Mouse (Mus musculus) cerebellum, adult 2 months (tissue): ENCODE data around the gene Mettl23. TPM values are rescaled to one million over a fixed set of nuclear protein-coding genes. Genes with fewer than 3 reads are reported as not detected.
A peak's percentile ranks its signal among the peaks of the same experiment; 100 is the strongest.
"Not testable (repeated sequence)": the region's sequence is repeated elsewhere in the genome, so short reads cannot be mapped to it uniquely, and the experiment has no call there.

ENCODE experiments used
- DNase-seq, 2 experiments: peaks; one replicate each; pipeline ENCODE4 v3.0.0; 2021
- H3K27ac ChIP-seq: fragments of 200-500 bp; 2 replicates; pipeline ENCODE4 v1.5.1; 2012; ENCODE audit warnings: low read length, control low read depth, inconsistent platforms; ENCODE audit not compliant: insufficient read depth
- H3K27me3 ChIP-seq: fragments of 200-500 bp; 2 replicates; pipeline ENCODE4 v1.6.1; 2012; ENCODE audit warnings: inconsistent platforms, mild to moderate bottlenecking, low read length, moderate library complexity; ENCODE audit not compliant: control insufficient read depth, insufficient read depth
- H3K4me1 ChIP-seq: fragments of 200-500 bp; 2 replicates; pipeline ENCODE4 v1.6.1; 2011; ENCODE audit warnings: low read length; ENCODE audit not compliant: control insufficient read depth, insufficient read depth
- H3K4me3 ChIP-seq: fragments of 200-500 bp; replicated peaks from 2 replicates; pipeline ENCODE3; 2011; ENCODE audit warnings: mild to moderate bottlenecking, low read depth, low read length, control low read depth; ENCODE audit not compliant: insufficient read depth
- CTCF ChIP-seq: fragments of 200-500 bp; IDR thresholded peaks from 2 replicates; pipeline ENCODE4 v1.5.1; 2011; ENCODE audit warnings: low read depth, mild to moderate bottlenecking, control low read depth, low read length, moderate library complexity, borderline replicate concordance; ENCODE audit not compliant: insufficient read depth
- POLR2A ChIP-seq: fragments of 200-500 bp; IDR thresholded peaks from 2 replicates; pipeline ENCODE4 v1.6.1; 2011; ENCODE audit warnings: low read length, control low read depth, borderline replicate concordance; ENCODE audit not compliant: insufficient read depth
- WGBS: fragments of 180-500 bp; shearing (Covaris S2); methylation state at CpG from one replicate; pipeline ENCODE4 v1.1.7; 2018; 5-methylcytosine and 5-hydroxymethylcytosine counted together
- polyA plus RNA-seq: library from polyadenylated mRNA; depleted of rRNA; stranded (reverse); fragments of >200 nt; gene quantifications from 2 replicates; pipeline ENCODE4 v1.2.3, GENCODE M21; 2012

Gene Mettl23
- polyA plus RNA-seq, 1 experiment = 27.3 TPM

- no peak overlapping the region for H3K4me3 ChIP-seq
- TF ChIP-seq CTCF (no peak), POLR2A (no peak)
- DNase-seq = no peak
- 69% methylated on average over 10 of the region's 10 CpGs for WGBS
- no peak overlapping the region for H3K27ac ChIP-seq
- H3K4me1 ChIP-seq = peaks cover 10% of the 10 kb centered on the region; the same call in 1 of the 2 replicates
- H3K27me3 ChIP-seq = no peaks in the 10 kb centered on the region
These were observed 20.9 kb upstream of the Mettl23 start for GRCm38 (mm10) chr11:116822215-116822614.

DNA sequence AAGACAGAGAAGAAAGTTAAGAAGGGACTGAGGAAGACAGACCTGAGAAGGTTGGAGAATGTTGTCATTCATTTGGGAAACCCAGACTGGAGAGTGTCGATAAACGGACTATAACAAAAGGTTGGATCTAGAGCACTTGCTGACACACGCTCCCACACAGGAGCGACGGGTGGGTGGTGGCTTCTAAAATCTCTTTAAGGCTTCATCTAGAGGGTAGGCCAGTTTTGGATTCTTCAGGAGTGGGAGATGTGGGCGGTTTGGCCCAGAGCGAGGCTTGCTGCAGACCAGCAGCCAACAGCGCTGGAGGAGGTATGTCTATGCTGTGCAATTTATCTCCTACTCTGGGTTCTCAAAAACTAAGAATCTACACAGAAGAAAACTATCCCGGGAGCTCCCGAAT is 20.5 kb upstream of the Mettl23 start:
- no peaks in the 10 kb centered on the region for H3K27me3 ChIP-seq
- no peak for TF ChIP-seq CTCF
- no peak for TF ChIP-seq POLR2A
- no peak overlapping the region for H3K4me3 ChIP-seq
- no peak for DNase-seq
- WGBS = 90% methylated on average over 10 of the region's 10 CpGs
- H3K27ac ChIP-seq = no peak overlapping the region
- H3K4me1 ChIP-seq = peaks cover 10% of the 10 kb centered on the region

- no peak for TF ChIP-seq POLR2A
- no peak for TF ChIP-seq CTCF
- WGBS = 98% methylated on average over 2 of the region's 2 CpGs
- no peak overlapping the region for H3K4me3 ChIP-seq
- no peak overlapping the region for H3K27ac ChIP-seq
- H3K27me3 ChIP-seq = no peaks in the 10 kb centered on the region
- H3K4me1 ChIP-seq = peaks cover 9% of the 10 kb centered on the region
- DNase-seq = no peak
These were observed 19.8 kb upstream of the Mettl23 start for GRCm38 (mm10) chr11:116823255-116823654.

DNA sequence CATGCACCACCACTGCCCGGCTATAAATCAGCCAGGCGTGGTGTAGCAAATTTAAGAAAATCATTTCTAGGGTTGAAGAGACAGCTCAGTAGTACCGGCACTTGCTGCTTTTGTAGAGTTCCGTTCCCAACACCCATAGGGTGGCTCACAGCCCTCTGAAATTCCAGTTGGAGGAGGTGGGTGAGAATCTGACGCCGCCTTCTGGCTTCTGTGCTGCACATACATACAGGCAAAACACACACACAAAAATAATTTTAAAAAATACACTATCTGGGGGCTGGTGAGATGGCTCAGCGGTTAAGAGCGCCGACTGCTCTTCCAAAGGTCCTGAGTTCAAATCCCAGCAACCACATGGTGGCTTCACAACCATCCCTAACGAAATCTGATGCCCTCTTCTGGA is 19.2 kb upstream of the Mettl23 start:
- not testable (repeated sequence) for H3K27me3 ChIP-seq, H3K27ac ChIP-seq, H3K4me3 ChIP-seq, DNase-seq
- 96% methylated on average over 10 of the region's 10 CpGs for WGBS
- peaks cover 12% of the 10 kb centered on the region for H3K4me1 ChIP-seq

GRCm38 (mm10) chr11:116825230-116825629 is 17.8 kb upstream of the Mettl23 start:
- DNase-seq = no peak
- 85% methylated on average over 5 of the region's 5 CpGs for WGBS
- TF ChIP-seq POLR2A (no peak), CTCF (no peak)
- Histone ChIP-seq H3K27me3 (no peaks in the 10 kb centered on the region), H3K4me1 (peaks cover 12% of the 10 kb centered on the region), H3K4me3 (no peak overlapping the region), H3K27ac (no peak overlapping the region)

- Histone ChIP-seq H3K27me3 (no peaks in the 10 kb centered on the region), H3K4me3 (peak overlapping the region; percentile 52), H3K27ac (peak overlapping the region; percentile 23; the same call in 1 of the 2 replicates), H3K4me1 (peaks cover 6% of the 10 kb centered on the region)
- DNase-seq = no peak
- TF ChIP-seq POLR2A = no peak
- TF ChIP-seq CTCF = no peak
- WGBS = 38% methylated on average over 17 of the region's 17 CpGs
These were observed 16.3 kb upstream of the Mettl23 start for GRCm38 (mm10) chr11:116826550-116827504.

- Histone ChIP-seq H3K4me1 (peaks cover 5% of the 10 kb centered on the region; the same call in 1 of the 2 replicates), H3K27ac (peak within 1 kb of the TSS; percentile 23; the same call in 1 of the 2 replicates), H3K27me3 (no peaks in the 10 kb centered on the region), H3K4me3 (peak within 1 kb of the TSS; percentile 52)
- WGBS = 2% methylated on average over 70 of the region's 71 CpGs
- peak; percentile 68 to 77 for DNase-seq
- TF ChIP-seq POLR2A (0 out of 2 replicates have a peak, but pooled peaks have one; percentile 21), CTCF (no peak)
These were observed 15.4 kb upstream of the Mettl23 start, which contains the start of gene Mxra7 for GRCm38 (mm10) chr11:116827534-116828165. Mxra7 (minus strand) TSS chr11:116828046.

GRCm38 (mm10) chr11:116832172-116832685 is 10.8 kb upstream of the Mettl23 start:
- no peak for DNase-seq
- H3K4me1 ChIP-seq = peaks cover 5% of the 10 kb centered on the region; the same call in 1 of the 2 replicates
- no peak overlapping the region for H3K27ac ChIP-seq
- 43% methylated on average over 4 of the region's 4 CpGs for WGBS
- H3K27me3 ChIP-seq = no peaks in the 10 kb centered on the region
- no peak overlapping the region for H3K4me3 ChIP-seq
- TF ChIP-seq POLR2A (no peak), CTCF (no peak)
